In the genomic region with DNA sequence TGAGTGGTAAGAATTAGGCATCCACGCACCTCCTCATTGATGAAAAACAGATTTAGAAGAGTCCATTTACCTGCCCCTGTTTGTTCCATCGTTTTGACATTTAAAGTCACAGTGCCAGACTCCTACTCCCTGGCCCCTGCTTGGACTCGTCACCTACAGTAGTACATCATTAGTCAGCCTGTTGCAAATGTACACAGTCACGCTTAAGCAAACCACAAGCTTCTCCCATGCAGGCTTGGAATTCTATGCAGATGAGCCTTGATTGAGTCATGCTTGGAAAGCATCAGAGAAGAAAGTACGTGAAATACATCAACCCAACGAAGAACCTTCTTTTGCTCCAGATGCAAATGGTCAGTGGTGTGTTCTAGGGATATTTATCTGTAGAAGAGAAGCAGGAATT, we compare ENCODE assay signal across 32 mouse cellular contexts.
DNase-seq lines count a peak whose midpoint lies in the region; ATAC-seq and TF ChIP-seq lines count a peak whose summit lies in the region.
"Had no signal": no experiment of that assay in that cellular context is flagged by ENCODE, and none has a peak within 500 bp of the region (broad histone marks: within the 10 kb centered on the region; RNA-seq: fewer than 3 reads in every experiment).

No protein-coding gene starts in this region.

- no peak for TF ChIP-seq POLR2A in kidney, adult 2 months (IDR thresholded peaks at IDR 0.05; ENCODE audit: low read depth, low read length)

- H3K27ac ChIP-seq in embryonic facial prominence, embryonic 15.5 days (replicated peaks), result no peak overlapping the region
- no peak overlapping the region for H3K27ac ChIP-seq in embryonic facial prominence, embryonic 10.5 days (replicated peaks)
- H3K27ac ChIP-seq in kidney, embryonic 15.5 days, result no peak overlapping the region
- H3K27ac ChIP-seq in kidney, adult 2 months (ENCODE audit: insufficient read depth, low read depth, low read length), result no peak overlapping the region
- H3K27ac ChIP-seq: embryonic facial prominence, embryonic 12.5 days; forebrain, embryonic 12.5 days; heart, embryonic 10.5 days; intestine, embryonic 15.5 days; kidney, postnatal 0 days; liver, embryonic 14.5 days; macrophage had no signal

- no peaks in the 10 kb centered on the region for H3K9me3 ChIP-seq in embryonic facial prominence, embryonic 15.5 days (replicated peaks)
- no peaks in the 10 kb centered on the region for H3K9me3 ChIP-seq in embryonic facial prominence, embryonic 10.5 days
- H3K9me3 ChIP-seq in kidney, embryonic 15.5 days (replicated peaks), result no peaks in the 10 kb centered on the region
- H3K9me3 ChIP-seq: embryonic facial prominence, embryonic 12.5 days; forebrain, embryonic 12.5 days; heart, embryonic 10.5 days; intestine, embryonic 15.5 days; midbrain, embryonic 13.5 days had no signal

- H3K4me3 ChIP-seq in embryonic facial prominence, embryonic 15.5 days (replicated peaks), result no peak overlapping the region
- H3K4me3 ChIP-seq in embryonic facial prominence, embryonic 10.5 days, result no peak overlapping the region
- no peak overlapping the region for H3K4me3 ChIP-seq in kidney, embryonic 15.5 days (replicated peaks)
- H3K4me3 ChIP-seq in kidney, adult 2 months (ENCODE audit: insufficient read depth, low read depth, low read length), result no peak overlapping the region
- H3K4me3 ChIP-seq: embryonic facial prominence, embryonic 12.5 days; erythroblast, embryonic 14.5 days; forebrain, embryonic 12.5 days; heart, embryonic 10.5 days; intestine, embryonic 15.5 days; midbrain, embryonic 13.5 days had no signal

- no peak for DNase-seq in embryonic facial prominence, embryonic 10.5 days (ENCODE audit: low spot score)
- DNase-seq in kidney, adult 2 months, result no peak
- peak; percentile 81 for DNase-seq in NIH3T3 (ENCODE audit: low read depth)
- DNase-seq in gastrocnemius, adult 8-10 months (ENCODE audit: low spot score in 2 of 2), result no peak
- DNase-seq: adrenal gland, postnatal 14 days; cerebellum, adult 11 months; cerebellum, adult 9-10 months; cerebellum, postnatal 36 days; forebrain, postnatal 0 days; gastrocnemius, postnatal 10 days; heart, postnatal 4 days; layer of hippocampus, adult 9-11 months; liver; lung, adult 2 months; lung, postnatal 10 days; right cerebral cortex, adult 18-20 months; spleen, adult 18-20 months; thymus, postnatal 14 days had no signal

- H3K4me1 ChIP-seq in embryonic facial prominence, embryonic 15.5 days, result peaks cover 12% of the 10 kb centered on the region; the same call in 1 of the 2 replicates
- no peaks in the 10 kb centered on the region for H3K4me1 ChIP-seq in embryonic facial prominence, embryonic 10.5 days
- H3K4me1 ChIP-seq in kidney, embryonic 15.5 days, result peaks cover 4% of the 10 kb centered on the region; the same call in 1 of the 2 replicates
- no peaks in the 10 kb centered on the region for H3K4me1 ChIP-seq in kidney, adult 2 months (ENCODE audit: control insufficient read depth, insufficient read depth, low read length)
- H3K4me1 ChIP-seq: embryonic facial prominence, embryonic 12.5 days; heart, embryonic 10.5 days; intestine, embryonic 15.5 days had no signal

- peak; percentile 63; the same call in 1 of the 2 replicates for ATAC-seq in embryonic facial prominence, embryonic 15.5 days (ENCODE audit: insufficient number of reproducible peaks, low FRiP score, low TSS enrichment, low read depth)
- ATAC-seq in kidney, embryonic 15.5 days (replicated peaks; ENCODE audit: low FRiP score), result peak; percentile 60; the same call in 1 of the 2 replicates
- no peak for ATAC-seq in CD4-positive, CD25-positive, alpha-beta regulatory T cell, adult 4 months
- ATAC-seq: forebrain, postnatal 0 days; hindbrain, embryonic 16.5 days; intestine, embryonic 15.5 days had no signal

- TF ChIP-seq CTCF in kidney, adult 2 months (conservative IDR thresholded peaks at IDR 0.05; ENCODE audit: insufficient read depth, insufficient read length, low read depth, low read length), result no peak

- no peaks in the 10 kb centered on the region for H3K27me3 ChIP-seq in embryonic facial prominence, embryonic 15.5 days
- H3K27me3 ChIP-seq in embryonic facial prominence, embryonic 10.5 days (replicated peaks; ENCODE audit: low read depth, poor library complexity, severe bottlenecking), result no peaks in the 10 kb centered on the region
- no peaks in the 10 kb centered on the region for H3K27me3 ChIP-seq in kidney, embryonic 15.5 days
- H3K27me3 ChIP-seq in kidney, adult 2 months (replicated peaks; ENCODE audit: control insufficient read depth, insufficient read depth, low read length), result no peaks in the 10 kb centered on the region
- H3K27me3 ChIP-seq: CH12.LX; embryonic facial prominence, embryonic 12.5 days; forebrain, embryonic 12.5 days; intestine, embryonic 15.5 days; midbrain, embryonic 13.5 days had no signal

- no peaks in the 10 kb centered on the region for H3K36me3 ChIP-seq in embryonic facial prominence, embryonic 15.5 days
- no peaks in the 10 kb centered on the region for H3K36me3 ChIP-seq in embryonic facial prominence, embryonic 10.5 days (replicated peaks)
- no peaks in the 10 kb centered on the region for H3K36me3 ChIP-seq in kidney, embryonic 15.5 days
- no peaks in the 10 kb centered on the region for H3K36me3 ChIP-seq in kidney, adult 2 months (ENCODE audit: control insufficient read depth, insufficient read depth, low read length)
- H3K36me3 ChIP-seq: embryonic facial prominence, embryonic 12.5 days; forebrain, embryonic 12.5 days; heart, embryonic 10.5 days; intestine, embryonic 15.5 days; midbrain, embryonic 13.5 days had no signal

- 49% methylated on average over 6 of the region's 6 CpGs for WGBS in embryonic facial prominence, embryonic 15.5 days
- WGBS in embryonic facial prominence, embryonic 10.5 days, result 85% methylated on average over 6 of the region's 6 CpGs
- WGBS in kidney, embryonic 15.5 days, result 73% methylated on average over 6 of the region's 6 CpGs
- WGBS in kidney, adult 2 months, result 66% methylated on average over 6 of the region's 6 CpGs

- no peak overlapping the region for H3K9ac ChIP-seq in embryonic facial prominence, embryonic 15.5 days
- H3K9ac ChIP-seq in kidney, embryonic 15.5 days, result no peak overlapping the region
- H3K9ac ChIP-seq: embryonic facial prominence, embryonic 12.5 days; forebrain, embryonic 12.5 days; forebrain, postnatal 0 days; intestine, embryonic 15.5 days; liver, embryonic 14.5 days; midbrain, embryonic 13.5 days had no signal

- no peak overlapping the region for H3K4me2 ChIP-seq in embryonic facial prominence, embryonic 15.5 days (replicated peaks)
- no peak overlapping the region for H3K4me2 ChIP-seq in kidney, embryonic 15.5 days
- H3K4me2 ChIP-seq: embryonic facial prominence, embryonic 12.5 days; forebrain, embryonic 12.5 days; intestine, embryonic 15.5 days; midbrain, embryonic 13.5 days had no signal
